25 mouse cellular contexts compared by ENCODE assay signal in the genomic region with DNA sequence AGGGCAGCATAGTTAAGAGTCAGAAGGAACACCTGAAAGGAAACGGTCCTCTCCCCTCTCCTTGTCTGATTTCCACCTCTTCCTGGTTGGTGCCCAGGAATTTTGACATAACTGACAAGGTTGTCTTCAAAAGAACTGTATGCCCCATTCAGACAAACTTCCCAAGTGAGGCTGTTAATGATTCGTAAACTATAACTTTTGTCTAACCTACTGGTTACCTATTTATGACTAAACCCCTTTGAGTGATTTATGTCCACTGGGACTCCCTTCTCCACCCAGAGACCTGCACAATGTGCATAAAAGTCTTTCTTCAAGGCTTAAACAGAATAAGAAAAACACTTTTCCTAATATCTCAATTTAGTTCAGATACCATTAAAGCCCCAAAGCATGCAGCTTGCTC. TPM values are rescaled to one million over a fixed set of nuclear protein-coding genes. Genes with fewer than 3 reads are reported as not detected.
"Had no signal": no experiment of that assay in that cellular context is flagged by ENCODE, and none has a peak within 500 bp of the region (broad histone marks: within the 10 kb centered on the region; RNA-seq: fewer than 3 reads in every experiment).

No protein-coding gene starts in this region.

- H3K4me1 ChIP-seq: heart, embryonic 10.5 days; heart, embryonic 12.5 days; hindbrain, embryonic 10.5 days; hindbrain, embryonic 12.5 days; intestine, embryonic 15.5 days; limb, embryonic 10.5 days; limb, embryonic 12.5 days; liver, embryonic 15.5 days had no signal

- DNase-seq: gastrocnemius, adult 2 months; gastrocnemius, postnatal 10 days; gastrocnemius, postnatal 25 days; heart, adult 18-20 months; heart, postnatal 10 days; heart, postnatal 4 days; liver; liver, embryonic 13.5 days; liver, postnatal 0 days had no signal

- H3K9me3 ChIP-seq: heart, embryonic 10.5 days; heart, embryonic 12.5 days; hindbrain, embryonic 10.5 days; hindbrain, embryonic 12.5 days; intestine, embryonic 15.5 days; limb, embryonic 10.5 days; limb, embryonic 12.5 days; liver, embryonic 13.5 days; liver, embryonic 15.5 days had no signal

- H3K9ac ChIP-seq: heart, embryonic 12.5 days; hindbrain, embryonic 12.5 days; hindbrain, embryonic 14.5 days; intestine, embryonic 15.5 days; limb, embryonic 12.5 days; liver, embryonic 13.5 days; liver, embryonic 15.5 days; liver, postnatal 0 days had no signal

- H3K4me2 ChIP-seq: heart, embryonic 12.5 days; hindbrain, embryonic 12.5 days; hindbrain, embryonic 14.5 days; intestine, embryonic 15.5 days; limb, embryonic 12.5 days; liver, embryonic 11.5 days; liver, embryonic 13.5 days; liver, embryonic 15.5 days had no signal

- H3K27ac ChIP-seq: gastrocnemius, adult 2 months; heart, embryonic 10.5 days; hindbrain, embryonic 10.5 days; hindbrain, embryonic 12.5 days; hindbrain, embryonic 14.5 days; intestine, embryonic 15.5 days; layer of hippocampus, adult 2 months; left cerebral cortex, adult 2 months; limb, embryonic 10.5 days; limb, embryonic 12.5 days; liver, embryonic 13.5 days; liver, embryonic 15.5 days had no signal

- ATAC-seq: forebrain, embryonic 16.5 days; hindbrain, embryonic 16.5 days; inflammation-experienced regulatory T-cells, adult 6 months; intestine, embryonic 15.5 days; intestine, postnatal 0 days had no signal

- H3K27me3 ChIP-seq: heart, embryonic 12.5 days; hindbrain, embryonic 12.5 days; intestine, embryonic 15.5 days; limb, embryonic 12.5 days; liver, embryonic 13.5 days; liver, embryonic 15.5 days had no signal

- H3K4me3 ChIP-seq: gastrocnemius, adult 2 months; heart, embryonic 10.5 days; heart, embryonic 12.5 days; hindbrain, embryonic 10.5 days; hindbrain, embryonic 12.5 days; intestine, embryonic 15.5 days; layer of hippocampus, adult 2 months; left cerebral cortex, adult 2 months; limb, embryonic 10.5 days; limb, embryonic 12.5 days; liver, embryonic 13.5 days; liver, embryonic 15.5 days had no signal

- H3K36me3 ChIP-seq: heart, embryonic 10.5 days; heart, embryonic 12.5 days; hindbrain, embryonic 10.5 days; hindbrain, embryonic 12.5 days; intestine, embryonic 15.5 days; limb, embryonic 10.5 days; limb, embryonic 12.5 days; liver, embryonic 13.5 days; liver, embryonic 15.5 days had no signal

RNA-seq across cellular contexts. Expression of a gene that starts 10.2 kb away (rescaled TPM):
- polyA plus RNA-seq: forebrain, embryonic 16.5 days; hindbrain, embryonic 10.5 days; inflammation-experienced regulatory T-cells, adult 6 months; intestine, embryonic 15.5 days; intestine, postnatal 0 days; limb, embryonic 10.5 days; liver, embryonic 11.5 days; liver, embryonic 13.5 days; liver, embryonic 15.5 days; liver, postnatal 0 days had no signal
